Mouse (Mus musculus): ENCODE measurements around the gene Klk11.

DNA sequence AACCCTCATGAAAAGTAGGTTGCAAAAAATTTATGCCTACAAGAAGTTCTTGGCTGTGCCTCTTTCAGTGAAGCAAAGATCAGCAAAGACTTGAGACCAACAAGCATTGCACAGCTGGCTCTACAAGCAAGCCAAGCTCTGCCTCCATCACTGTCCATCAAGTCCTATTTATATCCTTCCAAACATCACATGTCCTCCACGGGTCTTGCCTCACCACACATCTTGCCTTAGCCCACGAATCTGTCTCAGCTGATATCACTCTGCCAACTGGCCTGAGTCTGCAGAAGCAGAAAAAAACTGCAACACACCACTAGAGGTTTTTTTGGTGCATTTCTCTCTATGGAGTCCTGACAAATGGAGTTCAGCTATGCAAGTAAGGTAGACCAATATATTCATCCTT, 21.6 kb upstream of the Klk11 start:
- TF ChIP-seq CTCF (IDR thresholded peaks at IDR 0.05; ENCODE audit: low read depth), result no peak
- no peak for TF ChIP-seq EP300 (IDR thresholded peaks at IDR 0.05; ENCODE audit: low read depth)
